Mouse (Mus musculus) forebrain, embryonic 14.5 days (tissue): ENCODE data around the gene Ptprd. TPM values are rescaled to one million over a fixed set of nuclear protein-coding genes. Genes with fewer than 3 reads are reported as not detected.

ENCODE experiments used
- ATAC-seq: fragments of 200-750 bp; cut with Nextera tagmentation; 2 replicates; pipeline ENCODE4 v1.8.0; 2017; ENCODE audit warnings: mild to moderate bottlenecking, moderate library complexity
- DNase-seq: peaks from one replicate; pipeline ENCODE4 v3.0.0-alpha.2; 2015; ENCODE audit warnings: low spot score
- H3K27ac ChIP-seq: fragments of 300-500 bp; sonication (generic); 2 replicates; pipeline ENCODE4 v1.5.1; 2014; ENCODE audit warnings: low read depth, mild to moderate bottlenecking, control low read depth, low read length, moderate library complexity
- H3K27me3 ChIP-seq: fragments of 300-500 bp; sonication (generic); replicated peaks from 2 replicates; pipeline ENCODE4 v1.6.1; 2014; ENCODE audit warnings: low read length, control low read depth, mixed read lengths; ENCODE audit not compliant: control insufficient read depth, insufficient read depth
- H3K36me3 ChIP-seq: fragments of 300-500 bp; sonication (generic); 2 replicates; pipeline ENCODE4 v1.6.1; 2014; ENCODE audit warnings: low read length, control low read depth; ENCODE audit not compliant: control insufficient read depth, insufficient read depth
- H3K4me1 ChIP-seq: fragments of 300-500 bp; sonication (generic); 2 replicates; pipeline ENCODE4 v1.6.1; 2014; ENCODE audit warnings: antibody characterized with exemption, low read length, control low read depth; ENCODE audit not compliant: control insufficient read depth, insufficient read depth
- H3K4me2 ChIP-seq: fragments of 300-500 bp; sonication (generic); 2 replicates; pipeline ENCODE4 v1.6.1; 2014; ENCODE audit warnings: mild to moderate bottlenecking, control low read depth, low read length
- H3K4me3 ChIP-seq: fragments of 300-500 bp; sonication (generic); 2 replicates; pipeline ENCODE4 v1.5.1; 2014; ENCODE audit warnings: low read depth, low read length, control low read depth
- H3K9ac ChIP-seq: fragments of 300-500 bp; sonication (generic); 2 replicates; pipeline ENCODE4 v1.6.1; 2014; ENCODE audit warnings: mild to moderate bottlenecking, low read length, control low read depth, moderate library complexity
- H3K9me3 ChIP-seq: fragments of 300-500 bp; sonication (generic); replicated peaks from 2 replicates; pipeline ENCODE4 v1.6.1; 2016; ENCODE audit warnings: low read length, control low read depth, mixed read lengths; ENCODE audit not compliant: control insufficient read depth
- WGBS: fragments of 180-500 bp; shearing (Covaris S2); extraction: QIAGEN DNeasy Blood & Tissue Kit; methylation state at CpG from one replicate; pipeline ENCODE4 v1.1.7; 2014; 5-methylcytosine and 5-hydroxymethylcytosine counted together
- microRNA-seq: library from miRNA; unstranded; fragments of <30 nt; microRNA quantifications from one replicate; pipeline ENCODE4, GENCODE M21; 2016
- polyA plus RNA-seq: library from polyadenylated mRNA; unstranded; fragments of >200 nt; fragmentation: Nextera tagmentation; extraction: Ambion mirVana; gene quantifications from 2 replicates; pipeline ENCODE4 v1.2.1, GENCODE M21; 2014

Gene Ptprd
- polyA plus RNA-seq, 1 experiment from 2014 or later, result 43.3 TPM

- peak; percentile 14 for DNase-seq
- WGBS, result 5% methylated on average over 4 of the region's 4 CpGs
- ATAC-seq, result no peak
- Histone ChIP-seq H3K4me3 (no peak overlapping the region), H3K27me3 (no peaks in the 10 kb centered on the region), H3K4me1 (no peaks in the 10 kb centered on the region), H3K9ac (no peak overlapping the region), H3K36me3 (no peaks in the 10 kb centered on the region), H3K27ac (no peak overlapping the region), H3K9me3 (no peaks in the 10 kb centered on the region), H3K4me2 (no peak overlapping the region)
Observed at GRCm38 (mm10) chr4:75894871-75895270, 2316.9 kb downstream of the Ptprd start.

Small RNA genes lying within 50 kb of the gene (microRNA-seq; reads per million reads assigned to microRNA genes)
- gene Gm23159, result not detected
